Mouse (Mus musculus): ENCODE data around the gene Rflna. TPM values are rescaled to one million over a fixed set of nuclear protein-coding genes. Genes with fewer than 3 reads are reported as not detected.

The Rflna gene
- total and polyA plus RNA-seq, 3 experiments = not detected

DNA sequence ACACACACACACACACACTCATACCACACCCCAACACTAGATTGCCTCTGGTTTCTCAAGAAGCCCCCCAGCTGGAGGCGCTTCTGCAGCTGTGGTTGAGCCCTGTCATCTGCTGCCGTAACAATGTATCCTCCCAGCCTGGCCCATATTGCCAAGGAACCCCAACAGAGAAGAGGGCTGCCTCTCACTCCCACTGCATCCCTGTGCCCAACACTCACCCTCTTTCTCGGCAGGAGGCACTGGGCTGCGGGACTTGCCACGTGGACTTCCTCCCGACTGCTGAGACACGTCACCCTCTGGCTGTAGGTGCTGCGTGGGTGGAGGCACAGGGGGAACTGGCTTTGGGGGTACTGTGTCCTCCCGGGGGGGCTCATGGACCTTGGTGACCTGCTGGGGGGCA, 38.6 kb downstream of the Rflna start:
- Histone ChIP-seq H3K9ac (ENCODE audit: control insufficient read depth, low read depth, low read length, poor library complexity, severe bottlenecking) (no peak overlapping the region), H3K9me3 (replicated peaks; ENCODE audit: insufficient read depth, low read length) (no peaks in the 10 kb centered on the region), H3K79me2 (ENCODE audit: control insufficient read depth, insufficient read depth, low read length, poor library complexity) (no peaks in the 10 kb centered on the region), H3K4me3 (ENCODE audit: control insufficient read depth in 1 of 2, insufficient read depth in 1 of 2, low read depth in 2 of 2, low read length in 2 of 2) (no peak overlapping the region), H3K4me1 (ENCODE audit: control insufficient read depth in 1 of 2, insufficient read depth in 2 of 2, low read length in 2 of 2) (no peaks in the 10 kb centered on the region), H3K36me3 (ENCODE audit: control insufficient read depth in 1 of 2, insufficient read depth in 2 of 2, low read length in 2 of 2) (no peaks in the 10 kb centered on the region), H3K27ac (ENCODE audit: control insufficient read depth, low read depth, low read length) (no peak overlapping the region), H3K27me3 (ENCODE audit: control insufficient read depth in 1 of 2, insufficient read depth in 2 of 2, low read length in 2 of 2) (no peaks in the 10 kb centered on the region)
- no peak for DNase-seq (ENCODE audit: low read depth, low spot score)
- TF ChIP-seq E2F4 (IDR thresholded peaks at IDR 0.05; ENCODE audit: borderline replicate concordance, low read depth, low read length) = no peak
- no peak for TF ChIP-seq GATA1 (IDR thresholded peaks at IDR 0.05; ENCODE audit: low read depth, low read length)
- no peak for TF ChIP-seq ELF1 (IDR thresholded peaks at IDR 0.05; ENCODE audit: low read depth, low read length)
- no peak for TF ChIP-seq CHD2 (IDR thresholded peaks at IDR 0.05; ENCODE audit: low read length)
- no peak for TF ChIP-seq MYB (IDR thresholded peaks at IDR 0.05; ENCODE audit: low read depth, low read length)
- no peak for TF ChIP-seq TBP (IDR thresholded peaks at IDR 0.05; ENCODE audit: low read depth, low read length)
- no peak for TF ChIP-seq NRF1 (IDR thresholded peaks at IDR 0.05; ENCODE audit: insufficient read depth, low read depth, low read length, poor library complexity, severe bottlenecking)
- TF ChIP-seq RCOR1 (IDR thresholded peaks at IDR 0.05; ENCODE audit: low read depth, low read length) = no peak
- TF ChIP-seq EP300 (IDR thresholded peaks at IDR 0.05; ENCODE audit: low read depth in 1 of 2, low read length in 2 of 2) = no peak
- TF ChIP-seq USF2 (IDR thresholded peaks at IDR 0.05; ENCODE audit: borderline replicate concordance in 1 of 2, insufficient read depth in 1 of 2, low read depth in 1 of 2, low read length in 2 of 2) = no peak
- TF ChIP-seq ZMIZ1 (IDR thresholded peaks at IDR 0.05; ENCODE audit: low read depth, low read length) = no peak
- no peak for TF ChIP-seq ZC3H11A (IDR thresholded peaks at IDR 0.05; ENCODE audit: low read depth, low read length)

DNA sequence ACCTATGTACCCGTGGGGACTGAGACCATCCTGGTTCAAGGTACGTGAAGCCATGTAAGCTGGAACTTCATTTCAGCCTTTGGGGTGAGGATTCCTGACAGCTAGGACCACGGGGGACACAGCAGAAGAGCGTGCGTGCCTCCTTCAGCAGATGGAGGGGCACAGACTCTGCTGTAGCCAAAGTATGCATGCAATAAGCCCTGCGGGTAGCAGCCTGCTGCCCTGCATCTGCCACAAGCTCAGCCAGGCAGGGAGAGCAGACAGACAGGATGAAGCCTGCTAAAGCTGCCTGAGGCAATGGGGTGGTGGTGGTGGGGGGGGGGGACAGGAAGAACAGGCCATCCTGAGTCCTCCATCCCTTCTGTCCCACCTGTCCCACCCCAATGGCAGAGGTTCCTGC, 40.4 kb downstream of the Rflna start:
- Histone ChIP-seq H3K9me3 (replicated peaks; ENCODE audit: insufficient read depth, low read length) (no peaks in the 10 kb centered on the region), H3K36me3 (ENCODE audit: control insufficient read depth in 1 of 2, insufficient read depth in 2 of 2, low read length in 2 of 2) (no peaks in the 10 kb centered on the region; a peak in 1 of 4 replicates), H3K4me3 (ENCODE audit: control insufficient read depth in 1 of 2, insufficient read depth in 1 of 2, low read depth in 2 of 2, low read length in 2 of 2) (no peak overlapping the region), H3K27me3 (ENCODE audit: control insufficient read depth in 1 of 2, insufficient read depth in 2 of 2, low read length in 2 of 2) (no peaks in the 10 kb centered on the region), H3K79me2 (ENCODE audit: control insufficient read depth, insufficient read depth, low read length, poor library complexity) (no peaks in the 10 kb centered on the region), H3K4me1 (ENCODE audit: control insufficient read depth in 1 of 2, insufficient read depth in 2 of 2, low read length in 2 of 2) (no peaks in the 10 kb centered on the region), H3K9ac (ENCODE audit: control insufficient read depth, low read depth, low read length, poor library complexity, severe bottlenecking) (no peak overlapping the region), H3K27ac (ENCODE audit: control insufficient read depth, low read depth, low read length) (no peak overlapping the region)
- DNase-seq (ENCODE audit: low read depth, low spot score) = no peak
- TF ChIP-seq JUND (IDR thresholded peaks at IDR 0.05; ENCODE audit: low read depth, low read length) (no peak), GABPA (IDR thresholded peaks at IDR 0.05; ENCODE audit: low read depth, low read length) (no peak), RCOR1 (IDR thresholded peaks at IDR 0.05; ENCODE audit: low read depth, low read length) (no peak), TCF12 (IDR thresholded peaks at IDR 0.05; ENCODE audit: low read depth, low read length) (no peak), ZKSCAN1 (IDR thresholded peaks at IDR 0.05; ENCODE audit: low read depth, low read length) (no peak)

Measured in MEL (cell line).